Mouse (Mus musculus) kidney, adult 2 months (tissue): ENCODE results near the gene Prpf18.

Experiments
- CTCF ChIP-seq: fragments of 200-500 bp; conservative IDR thresholded peaks from 2 replicates; pipeline ENCODE4 v1.5.1; 2011; ENCODE audit warnings: low read depth, mild to moderate bottlenecking, control low read depth, low read length, moderate library complexity, mixed read lengths; ENCODE audit not compliant: insufficient read depth, insufficient read length
- POLR2A ChIP-seq: fragments of 200-500 bp; IDR thresholded peaks from one replicate; pipeline ENCODE4 v1.6.1; 2011; ENCODE audit warnings: low read depth, low read length, control low read depth

DNA sequence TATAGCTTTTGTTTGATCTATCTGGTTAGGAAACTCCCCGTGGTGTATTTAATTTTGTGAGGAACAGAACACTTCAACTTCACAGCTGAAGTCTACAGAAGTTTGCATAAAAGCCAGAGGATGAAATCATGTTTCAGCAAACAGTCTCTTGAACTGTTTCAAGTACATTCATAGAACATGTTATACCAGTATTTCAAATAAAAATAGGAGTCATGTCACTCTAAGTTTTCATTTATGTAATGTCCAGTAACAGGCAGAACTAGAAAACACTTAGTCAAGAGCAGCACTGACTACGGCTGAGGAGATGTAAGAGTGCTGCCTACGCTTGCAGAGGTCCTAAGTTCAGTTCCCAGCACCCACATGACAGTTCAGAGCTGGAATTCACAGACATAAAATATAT lies 25.0 kb downstream of the Prpf18 start:
- no peak for TF ChIP-seq POLR2A
- TF ChIP-seq CTCF, result no peak
